Mouse (Mus musculus): ENCODE data around the gene Fbxw10. TPM values are rescaled to one million over a fixed set of nuclear protein-coding genes. Genes with fewer than 3 reads are reported as not detected.

The Fbxw10 gene
- polyA plus RNA-seq, 1 experiment, result 0.06 TPM

GRCm38 (mm10) chr11:62844562-62844961 lies 2.3 kb upstream of the Fbxw10 start:
- TF ChIP-seq POLR2A (IDR thresholded peaks at IDR 0.05; ENCODE audit: low read depth, low read length) (no peak), CTCF (IDR thresholded peaks at IDR 0.05; ENCODE audit: extremely low read depth, insufficient read length, insufficient replicate concordance, low read depth, low read length) (no peak)
- Histone ChIP-seq H3K36me3 (ENCODE audit: control insufficient read depth, insufficient read depth, low read length) (peaks cover 25% of the 10 kb centered on the region), H3K27me3 (ENCODE audit: control insufficient read depth, insufficient read depth, low read length) (no peaks in the 10 kb centered on the region), H3K4me3 (ENCODE audit: low read depth, low read length) (no peak overlapping the region), H3K4me1 (ENCODE audit: control insufficient read depth, insufficient read depth, insufficient read length, low read length) (no peaks in the 10 kb centered on the region), H3K27ac (ENCODE audit: insufficient read depth, low read depth, low read length) (no peak overlapping the region)
- WGBS, result 73% methylated on average over 5 of the region's 5 CpGs

- H3K4me1 ChIP-seq (ENCODE audit: control insufficient read depth, insufficient read depth, insufficient read length, low read length), result no peaks in the 10 kb centered on the region
- no peak overlapping the region for H3K27ac ChIP-seq (ENCODE audit: insufficient read depth, low read depth, low read length)
- no peak overlapping the region for H3K4me3 ChIP-seq (ENCODE audit: low read depth, low read length)
- H3K27me3 ChIP-seq (ENCODE audit: control insufficient read depth, insufficient read depth, low read length), result no peaks in the 10 kb centered on the region
- peaks cover 16% of the 10 kb centered on the region for H3K36me3 ChIP-seq (ENCODE audit: control insufficient read depth, insufficient read depth, low read length)
- WGBS, result 61% methylated on average over 3 of the region's 3 CpGs
- TF ChIP-seq CTCF (IDR thresholded peaks at IDR 0.05; ENCODE audit: extremely low read depth, insufficient read length, insufficient replicate concordance, low read depth, low read length) (no peak), POLR2A (IDR thresholded peaks at IDR 0.05; ENCODE audit: low read depth, low read length) (no peak)
Observed at GRCm38 (mm10) chr11:62845730-62846129, 1.1 kb upstream of the Fbxw10 start.

- Histone ChIP-seq H3K27me3 (ENCODE audit: control insufficient read depth, insufficient read depth, low read length) (no peaks in the 10 kb centered on the region), H3K27ac (ENCODE audit: insufficient read depth, low read depth, low read length) (no peak overlapping the region), H3K36me3 (ENCODE audit: control insufficient read depth, insufficient read depth, low read length) (peaks cover 1% of the 10 kb centered on the region), H3K4me1 (ENCODE audit: control insufficient read depth, insufficient read depth, insufficient read length, low read length) (no peaks in the 10 kb centered on the region), H3K4me3 (ENCODE audit: low read depth, low read length) (no peak overlapping the region)
- 60% methylated on average over 4 of the region's 4 CpGs for WGBS
- TF ChIP-seq CTCF (IDR thresholded peaks at IDR 0.05; ENCODE audit: extremely low read depth, insufficient read length, insufficient replicate concordance, low read depth, low read length), result no peak
Observed at GRCm38 (mm10) chr11:62847655-62848191, 854 bp downstream of the Fbxw10 start.

GRCm38 (mm10) chr11:62848301-62848700 lies 1.4 kb downstream of the Fbxw10 start:
- 79% methylated on average over 2 of the region's 2 CpGs for WGBS
- Histone ChIP-seq H3K27ac (ENCODE audit: insufficient read depth, low read depth, low read length) (no peak overlapping the region), H3K27me3 (ENCODE audit: control insufficient read depth, insufficient read depth, low read length) (no peaks in the 10 kb centered on the region), H3K4me1 (ENCODE audit: control insufficient read depth, insufficient read depth, insufficient read length, low read length) (no peaks in the 10 kb centered on the region), H3K4me3 (ENCODE audit: low read depth, low read length) (no peak overlapping the region), H3K36me3 (ENCODE audit: control insufficient read depth, insufficient read depth, low read length) (no peaks in the 10 kb centered on the region; the same call in 1 of the 2 replicates)
- TF ChIP-seq CTCF (IDR thresholded peaks at IDR 0.05; ENCODE audit: extremely low read depth, insufficient read length, insufficient replicate concordance, low read depth, low read length) (no peak), POLR2A (IDR thresholded peaks at IDR 0.05; ENCODE audit: low read depth, low read length) (no peak)

GRCm38 (mm10) chr11:62851199-62851598 lies 4.3 kb downstream of the Fbxw10 start:
- no peaks in the 10 kb centered on the region for H3K27me3 ChIP-seq (ENCODE audit: control insufficient read depth, insufficient read depth, low read length)
- no peak for TF ChIP-seq POLR2A (IDR thresholded peaks at IDR 0.05; ENCODE audit: low read depth, low read length)
- peak; percentile 17; the same call in 1 of the 2 replicates for TF ChIP-seq CTCF (IDR thresholded peaks at IDR 0.05; ENCODE audit: extremely low read depth, insufficient read length, insufficient replicate concordance, low read depth, low read length)
- no peak overlapping the region for H3K4me3 ChIP-seq (ENCODE audit: low read depth, low read length)
- no peaks in the 10 kb centered on the region for H3K4me1 ChIP-seq (ENCODE audit: control insufficient read depth, insufficient read depth, insufficient read length, low read length)
- H3K27ac ChIP-seq (ENCODE audit: insufficient read depth, low read depth, low read length), result no peak overlapping the region
- H3K36me3 ChIP-seq (ENCODE audit: control insufficient read depth, insufficient read depth, low read length), result no peaks in the 10 kb centered on the region
- 68% methylated on average over 1 of the region's 1 CpGs for WGBS

- TF ChIP-seq CTCF (IDR thresholded peaks at IDR 0.05; ENCODE audit: extremely low read depth, insufficient read length, insufficient replicate concordance, low read depth, low read length) (no peak), POLR2A (IDR thresholded peaks at IDR 0.05; ENCODE audit: low read depth, low read length) (no peak)
- 83% methylated on average over 6 of the region's 6 CpGs for WGBS
Observed at GRCm38 (mm10) chr11:62853334-62853733, 6.5 kb downstream of the Fbxw10 start.

GRCm38 (mm10) chr11:62865562-62865961 lies 18.7 kb downstream of the Fbxw10 start:
- no peak overlapping the region for H3K4me3 ChIP-seq (ENCODE audit: low read depth, low read length)
- no peaks in the 10 kb centered on the region for H3K36me3 ChIP-seq (ENCODE audit: control insufficient read depth, insufficient read depth, low read length)
- WGBS, result 74% methylated on average over 4 of the region's 4 CpGs
- no peak overlapping the region for H3K27ac ChIP-seq (ENCODE audit: insufficient read depth, low read depth, low read length)
- no peaks in the 10 kb centered on the region for H3K4me1 ChIP-seq (ENCODE audit: control insufficient read depth, insufficient read depth, insufficient read length, low read length)
- TF ChIP-seq CTCF (IDR thresholded peaks at IDR 0.05; ENCODE audit: extremely low read depth, insufficient read length, insufficient replicate concordance, low read depth, low read length) (no peak), POLR2A (IDR thresholded peaks at IDR 0.05; ENCODE audit: low read depth, low read length) (no peak)
- no peaks in the 10 kb centered on the region for H3K27me3 ChIP-seq (ENCODE audit: control insufficient read depth, insufficient read depth, low read length)

More at GRCm38 (mm10) chr11:62853334-62853733, 6.5 kb downstream of the Fbxw10 start:
- Histone ChIP-seq H3K36me3 (ENCODE audit: control insufficient read depth, insufficient read depth, low read length) (no peaks in the 10 kb centered on the region), H3K27ac (ENCODE audit: insufficient read depth, low read depth, low read length) (no peak overlapping the region), H3K4me1 (ENCODE audit: control insufficient read depth, insufficient read depth, insufficient read length, low read length) (no peaks in the 10 kb centered on the region), H3K27me3 (ENCODE audit: control insufficient read depth, insufficient read depth, low read length) (no peaks in the 10 kb centered on the region), H3K4me3 (ENCODE audit: low read depth, low read length) (no peak overlapping the region)
